Mouse (Mus musculus): Measurements from ENCODE around the gene Entpd5. TPM values are rescaled to one million over a fixed set of nuclear protein-coding genes. Genes with fewer than 3 reads are reported as not detected.
"Not testable (repeated sequence)": the region's sequence is repeated elsewhere in the genome, so short reads cannot be mapped to it uniquely, and the experiment has no call there.

The Entpd5 gene
- polyA plus RNA-seq, 1 experiment from 2014 or later, result 11.2 TPM

DNA sequence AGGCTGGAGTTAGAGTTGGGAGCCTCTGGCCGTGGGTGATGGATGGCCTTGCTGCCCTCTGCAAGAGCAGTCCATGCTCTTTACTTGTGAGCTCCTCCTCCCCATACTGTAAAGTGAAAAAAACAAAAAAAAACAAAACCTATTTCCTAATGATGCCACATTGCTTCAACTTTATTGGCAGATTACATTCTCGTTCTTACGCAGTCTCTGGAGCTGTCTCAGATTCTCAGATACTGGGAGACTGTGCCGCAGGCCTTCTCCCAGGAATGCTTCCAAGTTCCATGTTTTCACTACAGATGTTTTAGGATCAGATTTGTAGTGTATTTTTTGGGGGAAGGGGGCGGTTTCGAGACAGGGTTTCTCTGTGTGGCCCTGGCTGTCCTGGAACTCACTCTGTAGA is 43.7 kb downstream of the Entpd5 start:
- ATAC-seq (replicated peaks), result no peak
- WGBS, result 94% methylated on average over 6 of the region's 6 CpGs
- Histone ChIP-seq H3K4me1 (peaks cover 28% of the 10 kb centered on the region), H3K9ac (no peak overlapping the region), H3K4me2 (no peak overlapping the region), H3K27ac (no peak overlapping the region), H3K9me3 (no peaks in the 10 kb centered on the region), H3K36me3 (replicated peaks) (peaks cover 18% of the 10 kb centered on the region), H3K27me3 (replicated peaks) (no peaks in the 10 kb centered on the region), H3K4me3 (no peak overlapping the region)

DNA sequence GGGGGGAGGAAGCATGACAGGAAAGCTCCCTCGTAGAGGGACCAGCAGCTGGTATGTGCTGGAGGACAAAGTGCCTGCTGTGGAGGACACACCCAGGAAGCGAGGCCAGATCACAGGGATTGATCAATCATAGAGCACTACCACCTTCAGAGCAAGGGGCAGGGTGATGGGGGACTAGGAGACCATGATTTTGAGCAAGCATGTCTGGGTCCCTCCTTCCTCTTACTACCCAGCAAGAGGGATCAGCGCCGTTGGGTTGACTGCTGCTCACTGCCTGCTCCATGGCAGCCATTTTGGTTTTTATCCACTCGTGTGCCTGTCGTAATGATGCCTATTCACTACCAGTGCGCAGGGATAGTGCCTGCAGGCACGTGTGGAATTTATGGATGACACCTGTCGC is 44.5 kb downstream of the Entpd5 start:
- Histone ChIP-seq H3K4me2 (no peak overlapping the region), H3K9me3 (no peaks in the 10 kb centered on the region), H3K27me3 (replicated peaks) (no peaks in the 10 kb centered on the region), H3K4me3 (no peak overlapping the region), H3K36me3 (replicated peaks) (peaks cover 13% of the 10 kb centered on the region; the same call in 1 of the 2 replicates), H3K9ac (no peak overlapping the region), H3K4me1 (peaks cover 32% of the 10 kb centered on the region), H3K27ac (no peak overlapping the region)
- ATAC-seq (replicated peaks), result no peak
- 89% methylated on average over 9 of the region's 9 CpGs for WGBS

DNA sequence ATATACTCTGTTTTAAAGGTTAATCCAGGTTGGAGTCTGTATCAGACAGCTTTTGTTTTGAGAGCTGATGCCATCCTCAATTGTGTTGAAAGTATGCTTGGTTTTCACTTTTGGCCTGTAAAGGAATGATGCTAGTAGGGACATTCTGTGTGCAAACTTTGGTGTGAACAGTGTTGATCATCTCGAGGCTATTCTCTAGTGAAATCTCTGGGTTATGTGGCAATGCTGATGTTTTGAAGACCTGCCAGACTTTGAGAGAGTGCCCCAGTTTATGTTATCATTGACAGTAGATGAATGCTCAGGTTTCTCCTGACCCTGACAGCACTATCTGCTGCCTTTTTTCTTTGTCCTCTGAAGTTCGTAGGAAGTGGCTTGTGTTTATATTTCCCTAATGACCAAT is 46.0 kb downstream of the Entpd5 start:
- no peak overlapping the region for H3K9ac ChIP-seq

DNA sequence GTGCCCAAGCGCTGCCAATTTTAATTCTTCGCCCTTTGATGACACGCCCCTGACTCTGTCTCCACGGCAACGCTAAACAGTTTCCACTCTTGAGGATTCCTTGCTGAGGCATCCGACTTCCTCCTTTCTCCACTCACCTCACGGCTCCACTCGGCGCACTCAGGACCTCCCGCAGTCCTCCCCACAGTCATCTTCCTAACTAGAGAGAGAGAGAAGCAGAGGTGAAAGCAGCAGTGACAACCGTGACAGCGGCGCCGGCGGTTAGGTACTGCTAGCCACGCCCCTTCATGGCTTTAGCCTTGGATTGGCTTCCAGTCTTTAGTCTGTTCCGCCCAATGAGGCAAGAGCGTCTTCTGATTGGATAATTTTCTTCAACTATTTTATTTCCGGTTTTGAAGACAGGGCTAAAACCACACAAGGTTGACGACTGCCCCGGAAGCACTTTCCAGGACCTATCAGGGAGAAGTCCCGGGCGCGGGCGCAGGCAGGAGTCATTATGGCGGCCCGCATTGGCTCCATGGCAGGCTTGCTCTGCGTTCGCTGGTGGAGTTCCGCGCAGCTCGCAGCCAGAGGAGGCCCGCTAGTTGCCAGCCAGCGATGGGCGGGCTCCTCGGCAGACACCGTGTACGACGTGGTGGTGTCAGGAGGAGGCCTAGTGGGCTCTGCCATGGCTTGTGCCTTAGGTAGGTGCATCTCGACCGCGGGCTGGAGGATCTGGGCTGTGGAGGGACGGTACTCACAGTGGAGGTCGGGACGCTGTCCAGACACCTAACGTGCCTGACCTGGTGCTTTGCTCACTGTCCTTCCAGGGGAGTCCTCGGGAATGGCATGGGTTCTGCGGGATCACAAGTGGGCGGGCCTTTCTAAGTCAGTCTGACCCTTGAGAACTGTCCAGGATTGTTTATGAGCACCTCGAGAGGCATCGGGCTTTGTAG is 47.0 kb downstream of the Entpd5 start, which contains the start of the genes Coq6 and Fam161b:
Coq6 (plus strand) TSS at position 103 of the 935 bp plus-strand sequence.
Fam161b (minus strand) TSS at position 279 of the 935 bp plus-strand sequence.
- under 1% methylated on average over 51 of the region's 51 CpGs for WGBS
- Histone ChIP-seq H3K4me1 (peaks cover 32% of the 10 kb centered on the region), H3K4me3 (peak within 1 kb of the TSS; percentile 87), H3K9ac (peak within 1 kb of the TSS; percentile 83), H3K4me2 (peak within 1 kb of the TSS; percentile 70), H3K36me3 (replicated peaks) (peaks cover 7% of the 10 kb centered on the region), H3K27ac (peak within 1 kb of the TSS; percentile 81), H3K27me3 (replicated peaks) (no peaks in the 10 kb centered on the region), H3K9me3 (no peaks in the 10 kb centered on the region)
- ATAC-seq (replicated peaks), result peak; percentile 99

More for the DNA sequence above, 46.0 kb downstream of the Entpd5 start:
- Histone ChIP-seq H3K27me3 (replicated peaks) (no peaks in the 10 kb centered on the region), H3K36me3 (replicated peaks) (peaks cover under 1% of the 10 kb centered on the region; the same call in 1 of the 2 replicates), H3K4me1 (peaks cover 32% of the 10 kb centered on the region), H3K9me3 (no peaks in the 10 kb centered on the region), H3K4me2 (peak overlapping the region; percentile 70), H3K4me3 (peak overlapping the region; percentile 87), H3K27ac (no peak overlapping the region)
- 80% methylated on average over 2 of the region's 2 CpGs for WGBS
- ATAC-seq (replicated peaks), result no peak

DNA sequence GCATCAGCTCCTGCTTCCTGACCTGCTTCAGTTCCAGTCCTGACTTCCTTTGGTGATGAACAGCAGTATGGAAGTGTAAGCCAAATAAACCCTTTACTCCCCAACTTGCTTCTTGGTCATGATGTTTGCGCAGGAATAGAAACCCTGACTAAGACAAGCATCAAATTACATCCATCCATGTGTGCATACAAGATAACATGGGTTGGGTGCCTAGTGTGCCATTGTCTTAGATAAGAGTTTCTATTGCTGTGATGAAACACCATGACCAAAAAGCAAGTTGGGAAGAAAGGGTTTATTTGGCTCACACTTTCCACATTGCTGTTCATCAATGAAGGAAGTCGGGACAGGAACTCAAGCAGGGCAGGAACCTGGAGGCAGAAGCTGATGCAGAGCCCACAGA is 50.1 kb downstream of the Entpd5 start:
- H3K27me3 ChIP-seq (replicated peaks); H3K9me3 ChIP-seq; ATAC-seq (replicated peaks): not testable (repeated sequence)

DNA sequence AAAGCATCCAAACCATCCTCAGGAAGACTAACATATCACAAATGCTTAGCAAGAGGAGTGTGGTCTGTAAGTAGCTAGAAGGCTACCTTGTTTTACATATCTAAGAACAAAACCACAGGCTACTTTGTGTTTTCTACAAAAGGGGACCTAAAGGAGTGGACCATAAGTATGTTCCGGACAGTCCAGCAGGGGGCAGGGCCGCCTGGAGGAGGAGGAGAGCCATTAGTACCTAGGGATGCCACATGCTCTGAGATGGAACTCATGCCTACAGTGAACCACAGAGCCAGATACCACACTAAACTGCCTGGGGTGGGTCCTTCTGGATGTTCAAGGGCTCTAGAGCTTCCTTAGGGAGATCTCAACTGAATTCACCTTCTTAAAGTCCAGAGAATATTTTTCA is 61.6 kb downstream of the Entpd5 start:
- Histone ChIP-seq H3K9me3 (no peaks in the 10 kb centered on the region), H3K36me3 (replicated peaks) (peaks cover 45% of the 10 kb centered on the region), H3K27me3 (replicated peaks) (no peaks in the 10 kb centered on the region), H3K4me1 (no peaks in the 10 kb centered on the region), H3K4me2 (no peak overlapping the region), H3K9ac (no peak overlapping the region), H3K4me3 (no peak overlapping the region), H3K27ac (no peak overlapping the region)
- no peak for ATAC-seq (replicated peaks)
- 35% methylated on average over 2 of the region's 2 CpGs for WGBS

More for the DNA sequence above, 50.1 kb downstream of the Entpd5 start:
- not testable (repeated sequence) for H3K4me2 ChIP-seq, H3K4me3 ChIP-seq, H3K27ac ChIP-seq, H3K9ac ChIP-seq
- WGBS, result 86% methylated on average over 2 of the region's 2 CpGs
- peaks cover 27% of the 10 kb centered on the region for H3K36me3 ChIP-seq (replicated peaks)
- peaks cover 28% of the 10 kb centered on the region for H3K4me1 ChIP-seq

DNA sequence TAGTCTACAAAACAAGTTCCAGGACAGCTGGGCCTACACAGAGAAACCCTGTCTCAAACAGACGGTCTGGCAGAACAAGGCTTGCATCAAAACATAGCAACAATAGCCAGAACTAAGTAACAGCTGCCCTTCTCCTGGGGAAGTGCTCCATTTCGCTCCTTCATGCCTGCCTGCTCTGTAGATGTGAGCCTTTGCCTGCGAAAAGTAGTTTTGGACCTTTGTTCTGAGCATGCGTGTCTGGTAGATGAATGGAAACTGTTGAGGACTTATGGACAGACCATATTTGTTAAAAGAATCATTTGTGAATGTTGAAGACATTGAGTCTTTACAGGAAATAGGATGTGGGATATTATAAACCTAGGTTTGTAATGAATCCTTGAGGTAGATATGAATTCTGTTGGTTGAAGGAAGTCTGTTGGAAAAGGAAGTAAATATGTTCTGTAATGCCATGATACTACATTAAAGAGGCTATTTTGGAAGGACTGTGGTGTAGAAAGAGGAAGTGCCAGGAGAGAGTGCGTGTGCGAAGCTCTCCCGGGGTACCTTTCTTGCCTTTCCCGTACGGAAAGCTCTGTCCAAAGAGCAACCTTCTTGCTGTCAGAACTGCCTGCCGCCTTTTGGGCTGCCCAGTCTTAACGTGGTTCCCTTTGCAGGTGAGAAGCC is 71.7 kb downstream of the Entpd5 start:
- Histone ChIP-seq H3K9me3 (no peaks in the 10 kb centered on the region), H3K4me2 (no peak overlapping the region), H3K9ac (no peak overlapping the region), H3K4me3 (no peak overlapping the region), H3K36me3 (replicated peaks) (peaks cover 63% of the 10 kb centered on the region), H3K27ac (no peak overlapping the region), H3K27me3 (replicated peaks) (no peaks in the 10 kb centered on the region), H3K4me1 (no peaks in the 10 kb centered on the region)
- WGBS, result 94% methylated on average over 11 of the region's 11 CpGs
- ATAC-seq (replicated peaks), result no peak

DNA sequence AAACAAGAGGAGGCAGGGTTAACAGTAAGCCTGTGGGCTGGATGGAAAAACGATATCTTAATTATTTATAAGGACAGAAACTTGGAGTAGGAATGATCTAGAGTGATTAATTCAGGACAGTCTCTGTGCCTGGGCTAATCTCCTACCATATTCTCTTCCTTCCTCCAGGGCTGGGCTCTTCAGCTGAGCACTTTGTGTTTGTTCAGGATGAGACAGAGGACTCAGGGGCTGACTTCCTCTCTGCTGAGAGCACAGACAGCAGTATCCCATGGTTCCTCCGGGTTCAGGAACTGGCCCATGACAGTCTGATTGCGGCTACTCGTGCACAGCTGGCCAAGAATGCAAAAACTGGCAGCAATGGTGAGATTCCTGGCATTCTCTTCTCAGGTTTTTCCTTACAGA is 81.7 kb downstream of the Entpd5 start:
- ATAC-seq (replicated peaks), result no peak
- no peak overlapping the region for H3K4me3 ChIP-seq
- no peaks in the 10 kb centered on the region for H3K9me3 ChIP-seq
- H3K4me2 ChIP-seq, result no peak overlapping the region
- H3K36me3 ChIP-seq (replicated peaks), result peaks cover 26% of the 10 kb centered on the region
- WGBS, result 87% methylated on average over 4 of the region's 4 CpGs
- H3K4me1 ChIP-seq, result no peaks in the 10 kb centered on the region
- no peaks in the 10 kb centered on the region for H3K27me3 ChIP-seq (replicated peaks)
- no peak overlapping the region for H3K27ac ChIP-seq
- H3K9ac ChIP-seq, result no peak overlapping the region

Other genes with a start within 250 kb of the Entpd5 start
- 4.3 and 4.4 TPM in 2 replicates for gene Elmsan1, start 190.1 kb downstream of the Entpd5 start, polyA plus RNA-seq (2015; fragmentation: Nextera tagmentation; extraction: Ambion mirVana)
- 15.8 and 16.6 TPM in 2 replicates for gene Ptgr2, start 123.8 kb downstream of the Entpd5 start, polyA plus RNA-seq (2015; fragmentation: Nextera tagmentation; extraction: Ambion mirVana)
- 72.6 and 78.3 TPM in 2 replicates for gene Zfp410, start 92.2 kb downstream of the Entpd5 start, polyA plus RNA-seq (2015; fragmentation: Nextera tagmentation; extraction: Ambion mirVana)
- gene Coq6, start 47.4 kb downstream of the Entpd5 start, polyA plus RNA-seq (2015; fragmentation: Nextera tagmentation; extraction: Ambion mirVana), result 46.2 and 47.5 TPM in 2 replicates
- gene Fam161b, start 47.2 kb downstream of the Entpd5 start, polyA plus RNA-seq (2015; fragmentation: Nextera tagmentation; extraction: Ambion mirVana), result 19.1 and 21.5 TPM in 2 replicates
- gene Bbof1, start within 50 bp of the Entpd5 start, polyA plus RNA-seq (2015; fragmentation: Nextera tagmentation; extraction: Ambion mirVana), result 3.4 and 4.9 TPM in 2 replicates
- 22.7 and 23.0 TPM in 2 replicates for gene Rnf113a2, start 8.2 kb upstream of the Entpd5 start, polyA plus RNA-seq (2015; fragmentation: Nextera tagmentation; extraction: Ambion mirVana)
- gene Aldh6a1, start 42.0 kb upstream of the Entpd5 start, polyA plus RNA-seq (2015; fragmentation: Nextera tagmentation; extraction: Ambion mirVana), result 29.7 and 30.8 TPM in 2 replicates
- 33.7 and 35.1 TPM in 2 replicates for gene Lin52, start 42.4 kb upstream of the Entpd5 start, polyA plus RNA-seq (2015; fragmentation: Nextera tagmentation; extraction: Ambion mirVana)
- 1.5 and 1.7 TPM in 2 replicates for gene Vsx2, start 160.7 kb upstream of the Entpd5 start, polyA plus RNA-seq (2015; fragmentation: Nextera tagmentation; extraction: Ambion mirVana)
- 13.5 and 15.6 TPM in 2 replicates for gene Abcd4, start 208.4 kb upstream of the Entpd5 start, polyA plus RNA-seq (2015; fragmentation: Nextera tagmentation; extraction: Ambion mirVana)
- gene Vrtn, start 232.0 kb upstream of the Entpd5 start, polyA plus RNA-seq (2015; fragmentation: Nextera tagmentation; extraction: Ambion mirVana), result 0.09 TPM in 1 of 2 replicates, not detected in the other